Mouse (Mus musculus) cerebellum, postnatal 14 days (tissue): ENCODE data around the gene Mtfr1l.

Experiments
- DNase-seq, 2 experiments: peaks; one replicate each; pipeline ENCODE4 v3.0.0; 2021; ENCODE audit warnings: mixed read lengths in 2 of 2

The Mtfr1l gene

DNA sequence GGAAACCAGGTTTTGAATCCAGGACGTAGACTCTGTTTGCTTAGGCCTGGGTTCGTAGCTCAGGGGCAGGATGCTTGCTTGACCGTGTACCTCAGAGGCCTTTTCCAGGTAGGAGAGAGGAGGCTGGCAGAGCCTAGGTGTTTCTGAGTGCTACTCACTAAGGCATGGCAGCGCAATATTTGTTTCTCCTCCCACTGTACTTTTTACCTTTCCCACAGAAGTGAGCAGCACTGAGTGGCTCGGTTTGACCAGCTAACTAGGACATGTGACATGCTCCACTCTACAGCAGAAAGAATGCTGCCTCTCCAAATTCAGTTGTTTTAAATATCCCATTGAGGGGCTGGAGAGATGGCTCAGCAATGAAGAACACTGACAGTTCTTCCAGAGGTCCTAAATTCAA, 47.0 kb downstream of the Mtfr1l start:
- no peak for DNase-seq

DNA sequence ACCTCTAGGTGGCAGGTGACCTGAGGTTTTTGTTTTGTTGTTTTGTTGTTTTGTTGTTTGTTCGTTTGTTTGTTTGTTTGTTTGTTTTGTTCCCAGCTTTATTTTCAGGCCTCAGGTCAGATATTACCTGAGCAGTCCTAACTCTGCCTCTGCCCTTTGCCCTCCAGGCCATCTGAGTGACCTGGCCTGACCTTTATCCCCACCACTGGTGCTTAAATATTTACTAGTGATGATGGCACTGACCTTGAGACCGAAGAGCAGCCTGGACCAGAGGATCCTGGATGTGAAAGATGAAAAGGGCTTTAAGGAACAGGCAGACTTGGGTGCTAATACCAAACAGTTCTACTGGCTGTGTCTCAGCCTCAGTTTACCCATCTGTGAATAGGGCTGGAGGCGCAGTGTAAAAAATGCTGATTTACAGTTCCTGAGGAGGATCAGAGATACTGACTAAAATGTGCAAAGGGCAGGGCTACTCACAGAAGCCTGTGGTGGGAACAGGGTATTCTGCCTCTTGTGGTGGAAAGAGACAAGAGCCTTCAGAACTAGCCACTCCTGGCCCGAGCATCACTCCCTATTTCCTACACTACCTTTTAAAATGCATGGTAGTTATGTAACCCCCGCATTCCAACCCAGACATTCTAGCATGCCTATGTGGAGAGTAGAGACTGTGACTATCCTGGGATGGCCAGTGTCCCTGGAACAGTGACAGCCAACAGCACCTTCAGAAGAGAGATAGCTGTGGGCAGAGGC, 49.9 kb downstream of the Mtfr1l start:
- no peak for DNase-seq

DNA sequence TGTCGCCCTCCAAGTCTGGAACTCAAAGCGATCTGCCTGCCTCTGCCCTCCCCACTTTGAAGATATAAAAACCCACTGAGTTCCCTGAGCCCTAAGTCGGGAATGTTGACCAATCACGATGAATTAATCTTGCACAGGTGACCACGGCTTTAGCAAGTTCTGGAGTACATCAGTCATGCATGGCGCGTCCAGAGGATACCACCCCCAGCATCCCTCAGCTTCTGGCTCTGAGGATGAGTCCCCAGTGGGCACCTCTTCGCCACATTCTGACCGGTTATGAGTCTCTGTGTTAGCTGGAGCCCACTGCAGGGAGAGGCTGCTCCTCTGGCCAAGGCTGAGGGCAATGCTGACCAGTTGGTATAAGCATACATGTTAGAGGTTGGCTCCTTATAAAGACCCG, 51.0 kb downstream of the Mtfr1l start:
- no peak for DNase-seq

DNA sequence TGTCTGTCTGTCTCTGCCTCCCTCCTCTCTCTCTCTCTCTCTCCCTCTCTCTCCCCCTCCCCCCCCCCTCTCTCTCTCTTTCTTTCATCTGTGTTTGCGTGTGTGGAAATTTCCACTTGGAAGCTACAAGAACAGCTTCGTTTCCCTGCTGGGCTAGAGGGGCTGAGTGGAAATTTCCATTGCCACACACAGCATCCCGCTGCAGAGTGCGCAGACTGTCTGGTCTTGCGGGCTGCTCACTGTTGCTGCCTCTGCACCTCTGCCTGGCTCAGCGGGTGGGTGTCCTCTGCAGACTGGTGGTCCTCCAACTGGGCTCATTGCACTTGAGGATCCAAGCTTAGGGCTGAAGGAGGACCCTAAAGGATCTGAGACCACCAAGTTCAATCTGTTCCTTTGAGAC, 51.5 kb downstream of the Mtfr1l start:
- DNase-seq, result peak in 1 of 2 experiments; percentile 49

DNA sequence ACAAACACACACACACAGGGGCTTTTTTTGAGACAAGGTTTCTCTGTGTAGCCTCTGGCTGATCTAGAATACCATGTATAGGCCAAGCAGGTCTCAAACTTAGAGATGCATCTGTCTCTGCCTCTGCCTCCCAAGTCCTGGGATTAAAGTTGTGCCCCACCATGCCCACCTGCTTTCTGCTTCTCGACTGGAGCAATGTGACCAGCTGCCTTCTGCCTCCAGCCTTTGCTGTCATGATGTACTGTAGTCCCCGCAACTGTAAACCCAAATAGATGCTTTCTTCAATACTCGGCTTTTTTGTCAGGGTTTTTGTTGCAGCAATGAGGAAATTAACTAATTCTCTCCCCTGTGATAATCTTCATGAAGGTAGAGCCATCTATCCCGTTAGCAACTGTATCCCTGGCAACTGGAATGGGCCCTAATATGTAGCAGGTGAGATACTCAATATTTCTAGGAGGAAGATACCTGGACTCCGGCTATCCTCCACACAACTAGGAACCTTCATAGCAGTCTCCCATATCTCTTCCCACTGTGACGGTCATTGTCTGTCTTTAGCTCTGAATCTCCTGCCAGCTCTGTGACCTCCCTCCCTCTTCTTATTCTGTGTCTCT, 52.0 kb downstream of the Mtfr1l start:
- no peak for DNase-seq

DNA sequence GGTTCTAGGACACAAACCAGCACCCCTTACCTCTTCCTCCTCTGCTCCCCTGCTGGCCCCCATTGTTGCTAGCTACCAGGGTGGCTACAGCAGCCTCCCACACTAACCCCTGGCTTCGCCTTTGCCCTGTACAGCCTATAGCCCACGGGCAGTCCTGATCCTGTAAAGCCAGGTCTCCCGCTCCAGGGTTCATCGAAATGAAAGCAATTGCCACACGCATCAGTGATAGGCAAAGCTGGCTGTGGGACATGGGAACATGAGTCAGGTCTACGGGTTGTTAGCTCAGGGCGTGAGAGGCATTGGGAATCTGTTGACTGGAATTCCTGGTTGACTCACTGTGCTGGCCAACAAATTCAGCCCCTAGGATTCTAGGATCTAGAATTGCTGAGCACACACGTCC, 52.7 kb downstream of the Mtfr1l start:
- DNase-seq, result no peak

DNA sequence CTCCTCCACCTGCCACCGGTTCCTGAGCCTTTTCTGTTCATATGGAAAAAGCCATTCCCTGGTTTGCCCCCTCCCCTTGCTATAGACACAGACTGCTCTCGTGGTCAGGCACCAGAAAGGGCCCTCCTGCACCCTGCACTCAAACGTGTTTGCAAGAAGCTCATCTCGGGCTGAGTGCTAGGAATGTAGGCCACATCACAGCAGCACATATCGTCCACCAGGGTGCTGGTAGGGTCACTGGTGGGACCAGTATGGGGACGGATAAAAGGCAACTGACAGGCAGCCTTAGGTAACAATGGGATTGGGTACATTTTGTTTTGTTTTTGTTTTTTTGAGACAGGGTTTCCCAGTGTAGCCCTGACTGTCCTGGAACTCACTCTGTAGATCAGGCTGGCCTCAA, 53.9 kb downstream of the Mtfr1l start:
- DNase-seq, result no peak

DNA sequence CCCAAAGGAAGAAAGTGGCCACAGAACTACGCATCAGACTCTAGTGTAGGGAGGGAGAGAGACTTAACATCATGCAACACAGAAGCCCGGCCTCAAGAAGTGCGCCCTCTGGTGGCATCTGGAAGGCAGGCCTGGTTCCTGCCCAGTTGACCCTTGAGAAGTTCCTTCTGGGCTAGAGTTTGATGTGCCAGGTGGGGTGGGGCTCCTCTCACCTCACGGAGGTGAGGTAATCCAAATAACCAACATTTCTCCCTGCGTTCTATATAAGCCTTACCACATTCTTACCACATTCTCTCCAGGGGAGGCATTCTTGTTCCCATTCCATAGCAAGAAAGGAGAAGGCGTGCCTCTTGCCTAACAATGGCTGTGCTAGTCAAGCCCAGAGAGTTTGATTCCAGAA, 54.3 kb downstream of the Mtfr1l start:
- peak; percentile 86 to 91 for DNase-seq

DNA sequence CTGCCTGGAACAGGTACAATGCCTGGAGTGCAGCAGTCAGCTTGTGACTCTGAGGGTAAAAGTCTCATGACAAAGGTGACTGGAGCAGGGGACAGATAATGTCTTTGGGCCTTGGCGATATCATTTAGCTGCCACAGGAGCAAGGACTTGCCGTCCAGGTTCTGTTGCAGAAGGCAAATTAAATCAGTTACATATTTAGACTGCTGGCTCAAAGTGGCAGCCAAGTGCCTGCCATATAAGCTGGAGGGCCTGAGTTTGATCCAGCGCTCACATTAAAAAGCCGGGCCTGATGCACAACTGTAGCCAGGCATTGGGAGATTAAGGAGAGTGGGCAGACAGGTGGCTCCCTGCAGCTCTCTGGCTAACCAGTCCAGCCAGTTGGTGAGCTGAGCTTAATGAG, 55.3 kb downstream of the Mtfr1l start:
- no peak for DNase-seq

DNA sequence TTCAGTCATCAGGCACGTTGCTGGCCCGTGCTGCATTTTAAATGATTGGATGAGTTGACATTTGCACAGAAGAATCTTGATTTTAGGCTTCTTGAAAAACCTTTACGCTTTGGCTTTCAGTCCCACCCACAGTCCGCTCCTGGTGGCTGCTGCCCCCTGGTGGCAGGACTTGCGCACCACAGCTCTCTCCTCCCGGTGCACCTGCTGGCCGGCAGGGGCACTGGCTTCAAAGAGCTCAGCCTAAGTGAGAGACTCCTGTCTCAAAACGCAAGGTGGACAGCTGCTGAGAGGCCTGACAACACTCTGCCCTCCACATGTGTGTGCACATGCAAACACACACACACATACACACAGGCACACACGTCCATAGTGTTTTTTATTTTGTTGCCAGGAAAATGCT, 57.2 kb downstream of the Mtfr1l start:
- DNase-seq, result peak; percentile 98 to 99

DNA sequence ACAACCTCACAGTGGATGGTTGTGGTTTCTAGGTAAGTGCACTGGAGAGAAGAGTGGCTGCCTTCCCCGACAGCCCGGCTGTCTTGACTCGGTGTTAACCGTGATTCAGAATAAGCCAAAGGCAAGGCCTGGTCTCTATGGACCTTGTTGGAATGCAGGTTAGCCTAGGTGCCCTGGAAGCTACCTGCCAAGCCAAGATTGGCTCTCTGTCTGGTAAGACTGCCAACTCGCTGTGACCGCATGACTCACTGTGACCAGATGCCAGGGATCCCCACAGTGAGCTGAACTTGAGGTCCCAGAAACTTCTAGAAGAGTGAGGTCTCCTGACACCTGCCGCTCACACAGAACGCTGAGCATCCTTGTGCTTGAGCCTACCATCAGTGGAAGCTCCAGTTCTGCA, 58.3 kb downstream of the Mtfr1l start:
- DNase-seq, result peak; percentile 50
